Mouse (Mus musculus) ES-E14 (cell line): ENCODE measurements at regions not wholly inside any gene's neighbourhood (a gene's known extent, or its start where the extent isn't known, plus 50 kb on each side); places are given as distances from the start of the nearest gene placed in this dataset.

Source experiments
- DNase-seq: peaks from one replicate; pipeline ENCODE4 v3.0.0-alpha.2; 2013; ENCODE audit warnings: low read depth, low spot score
- H3K27ac ChIP-seq: 2 replicates; pipeline ENCODE4 v1.5.1; 2012; ENCODE audit warnings: low read depth, mild to moderate bottlenecking, low read length, moderate library complexity, mixed read lengths; ENCODE audit not compliant: poor library complexity, insufficient read depth, severe bottlenecking
- H3K36me3 ChIP-seq: 2 replicates; pipeline ENCODE4 v1.6.1; 2012; ENCODE audit warnings: mild to moderate bottlenecking, low read length, moderate library complexity, mixed read lengths; ENCODE audit not compliant: control insufficient read depth, poor library complexity, insufficient read depth, severe bottlenecking
- H3K4me1 ChIP-seq, 2 experiments: fragments of 150-350 bp in 1 of 2; sonication (generic) in 1 of 2; 2 replicates each; pipeline ENCODE4 v1.6.1; 2012; ENCODE audit warnings: low read length in 2 of 2, mild to moderate bottlenecking in 1 of 2, mixed read lengths in 1 of 2; ENCODE audit not compliant: control insufficient read depth in 2 of 2, insufficient read depth in 2 of 2, poor library complexity in 1 of 2
- H3K4me3 ChIP-seq, 2 experiments: fragments of 150-350 bp in 1 of 2; sonication (generic) in 1 of 2; 2 replicates each; pipeline ENCODE4 v1.5.1; 2012; ENCODE audit warnings: low read length in 2 of 2, low read depth in 1 of 2, mild to moderate bottlenecking in 1 of 2, mixed read lengths in 1 of 2; ENCODE audit not compliant: insufficient read depth in 1 of 2, poor library complexity in 1 of 2, severe bottlenecking in 1 of 2
- H3K9ac ChIP-seq: 2 replicates; pipeline ENCODE4 v1.6.1; 2012; ENCODE audit warnings: low read depth, mild to moderate bottlenecking, low read length, mixed read lengths; ENCODE audit not compliant: poor library complexity, insufficient read depth, severe bottlenecking
- H3K9me3 ChIP-seq: fragments of 150-350 bp; sonication (generic); 2 replicates; pipeline ENCODE4 v1.6.1; 2012; ENCODE audit warnings: low read depth, mild to moderate bottlenecking, low read length; ENCODE audit not compliant: control insufficient read depth, insufficient read depth
- CHD2 ChIP-seq: IDR thresholded peaks from 2 replicates; pipeline ENCODE4 v1.6.1; 2014; ENCODE audit warnings: mild to moderate bottlenecking, low read depth, low read length, inconsistent platforms
- HCFC1 ChIP-seq: IDR thresholded peaks from 2 replicates; pipeline ENCODE4 v1.6.1; 2012; ENCODE audit warnings: low read length, inconsistent platforms, borderline replicate concordance; ENCODE audit not compliant: insufficient read depth
- MAFK ChIP-seq: IDR thresholded peaks from 2 replicates; pipeline ENCODE4 v1.6.1; 2014; ENCODE audit warnings: mild to moderate bottlenecking, low read depth, low read length, inconsistent platforms; ENCODE audit not compliant: insufficient read depth
- ZC3H11A ChIP-seq: IDR thresholded peaks from 2 replicates; pipeline ENCODE4 v1.6.1; 2012; ENCODE audit warnings: low read depth, mild to moderate bottlenecking, inconsistent platforms, low read length, borderline replicate concordance
- ZNF384 ChIP-seq: IDR thresholded peaks from 2 replicates; pipeline ENCODE4 v1.6.1; 2012; ENCODE audit warnings: low read depth, low read length, inconsistent platforms
- in situ Hi-C, 2 experiments: fragments of 600-800 bp; cut with MboI; formaldehyde crosslinking; loops; one replicate each; pipeline ENCODE4 v1.15.1; 2025; ENCODE audit warnings: low sequenced_read_pairs in 2 of 2, inconsistent platforms in 1 of 2; ENCODE audit not compliant: unreplicated experiment in 2 of 2

- TF ChIP-seq MAFK (no peak), CHD2 (no peak), ZNF384 (no peak), ZC3H11A (no peak), HCFC1 (no peak)
- H3K9me3 ChIP-seq: no peaks in the 10 kb centered on the region
- DNase-seq: no peak
- no peaks in the 10 kb centered on the region for H3K36me3 ChIP-seq
- no peaks in the 10 kb centered on the region for H3K4me1 ChIP-seq
- no peak overlapping the region for H3K9ac ChIP-seq
- H3K27ac ChIP-seq: no peak overlapping the region
- in situ Hi-C loops: no loop called here
- H3K4me3 ChIP-seq: no peak overlapping the region
Measured at GRCm38 (mm10) chr6:32739162-32739745, 151.3 kb upstream of the Plxna4 start.

- no peaks in the 10 kb centered on the region for H3K36me3 ChIP-seq
- H3K27ac ChIP-seq: no peak overlapping the region
- DNase-seq: no peak
- TF ChIP-seq MAFK (no peak), CHD2 (no peak), HCFC1 (no peak), ZNF384 (no peak), ZC3H11A (no peak)
- in situ Hi-C loops: no loop called here
- H3K9ac ChIP-seq: no peak overlapping the region
- H3K9me3 ChIP-seq: no peaks in the 10 kb centered on the region
- no peak overlapping the region for H3K4me3 ChIP-seq
- no peaks in the 10 kb centered on the region for H3K4me1 ChIP-seq
Measured at GRCm38 (mm10) chr6:32728706-32729105, 140.7 kb upstream of the Plxna4 start.

GRCm38 (mm10) chr6:32726571-32726970 lies 138.6 kb upstream of the Plxna4 start:
- Histone ChIP-seq H3K9ac (no peak overlapping the region), H3K4me1 (no peaks in the 10 kb centered on the region), H3K9me3 (no peaks in the 10 kb centered on the region), H3K27ac (no peak overlapping the region), H3K36me3 (no peaks in the 10 kb centered on the region), H3K4me3 (no peak overlapping the region)
- no peak for DNase-seq
- TF ChIP-seq MAFK (no peak), ZNF384 (no peak), HCFC1 (no peak), ZC3H11A (no peak), CHD2 (no peak)
- in situ Hi-C loops: no loop called here

GRCm38 (mm10) chr6:32717860-32718259 lies 129.9 kb upstream of the Plxna4 start:
- Histone ChIP-seq H3K9ac (no peak overlapping the region), H3K4me3 (no peak overlapping the region), H3K36me3 (no peaks in the 10 kb centered on the region), H3K9me3 (no peaks in the 10 kb centered on the region), H3K4me1 (no peaks in the 10 kb centered on the region), H3K27ac (no peak overlapping the region)
- no peak for DNase-seq
- TF ChIP-seq ZC3H11A: no peak
- no peak for TF ChIP-seq HCFC1
- no peak for TF ChIP-seq CHD2
- in situ Hi-C loops: no loop called here

GRCm38 (mm10) chr6:32715137-32715536 lies 127.1 kb upstream of the Plxna4 start:
- Histone ChIP-seq H3K9ac (no peak overlapping the region), H3K4me1 (peaks cover 0 to 2% of the 10 kb centered on the region in 2 experiments; a peak in 1 of 4 replicates), H3K27ac (no peak overlapping the region), H3K36me3 (no peaks in the 10 kb centered on the region), H3K4me3 (no peak overlapping the region), H3K9me3 (no peaks in the 10 kb centered on the region)
- TF ChIP-seq ZC3H11A: no peak
- no peak for TF ChIP-seq MAFK
- TF ChIP-seq CHD2: no peak
- no peak for TF ChIP-seq ZNF384
- no peak for TF ChIP-seq HCFC1
- DNase-seq: no peak
- in situ Hi-C loops: no loop called here
